Mouse (Mus musculus): ENCODE results near the gene Agtr2. TPM values are rescaled to one million over a fixed set of nuclear protein-coding genes. Genes with fewer than 3 reads are reported as not detected.
"Not testable (repeated sequence)": the region's sequence is repeated elsewhere in the genome, so short reads cannot be mapped to it uniquely, and the experiment has no call there.

Gene Agtr2
- 0.28 and 0.65 TPM in 2 replicates for polyA plus RNA-seq (2016; fragmentation: Nextera tagmentation; extraction: Ambion mirVana)

- H3K36me3 ChIP-seq (replicated peaks): no peaks in the 10 kb centered on the region
- no peaks in the 10 kb centered on the region for H3K27me3 ChIP-seq (replicated peaks; ENCODE audit: low read depth, poor library complexity, severe bottlenecking)
- H3K4me1 ChIP-seq: no peaks in the 10 kb centered on the region
- H3K27ac ChIP-seq (replicated peaks): no peak within 1 kb of the TSS
- H3K9me3 ChIP-seq: no peaks in the 10 kb centered on the region
- WGBS: 75% methylated on average over 5 of the region's 5 CpGs
- no peak within 1 kb of the TSS for H3K4me3 ChIP-seq
- DNase-seq (ENCODE audit: low spot score): no peak
Measured at GRCm38 (mm10) chrX:21484414-21484813, at the start of gene Agtr2. Agtr2 (plus strand) TSS chrX:21484544.

- 63% methylated on average over 3 of the region's 3 CpGs for WGBS
- no peaks in the 10 kb centered on the region for H3K36me3 ChIP-seq (replicated peaks)
- no peak overlapping the region for H3K4me3 ChIP-seq
- no peaks in the 10 kb centered on the region for H3K9me3 ChIP-seq
- H3K4me1 ChIP-seq: no peaks in the 10 kb centered on the region
- no peak for DNase-seq (ENCODE audit: low spot score)
- no peaks in the 10 kb centered on the region for H3K27me3 ChIP-seq (replicated peaks; ENCODE audit: low read depth, poor library complexity, severe bottlenecking)
- no peak overlapping the region for H3K27ac ChIP-seq (replicated peaks)
Measured at GRCm38 (mm10) chrX:21452519-21452918, 31.8 kb upstream of the Agtr2 start.

- Histone ChIP-seq H3K36me3 (replicated peaks) (no peaks in the 10 kb centered on the region), H3K27me3 (replicated peaks; ENCODE audit: low read depth, poor library complexity, severe bottlenecking) (no peaks in the 10 kb centered on the region), H3K27ac (replicated peaks) (no peak overlapping the region), H3K4me1 (no peaks in the 10 kb centered on the region), H3K9me3 (no peaks in the 10 kb centered on the region), H3K4me3 (no peak overlapping the region)
- WGBS: 67% methylated on average over 2 of the region's 2 CpGs
- DNase-seq (ENCODE audit: low spot score): no peak
Measured at GRCm38 (mm10) chrX:21488111-21488510, 3.8 kb downstream of the Agtr2 start.

- no peak overlapping the region for H3K4me3 ChIP-seq
- WGBS: 49% methylated on average over 2 of the region's 2 CpGs
- no peaks in the 10 kb centered on the region for H3K27me3 ChIP-seq (replicated peaks; ENCODE audit: low read depth, poor library complexity, severe bottlenecking)
- DNase-seq (ENCODE audit: low spot score): no peak
- 0 out of 2 replicates have a peak, but pooled peaks cover 3% of the 10 kb centered on the region for H3K9me3 ChIP-seq
- no peak overlapping the region for H3K27ac ChIP-seq (replicated peaks)
- H3K36me3 ChIP-seq (replicated peaks): no peaks in the 10 kb centered on the region
- H3K4me1 ChIP-seq: no peaks in the 10 kb centered on the region
Measured at GRCm38 (mm10) chrX:21500242-21500641, 15.9 kb downstream of the Agtr2 start.

GRCm38 (mm10) chrX:21507333-21507732 is 23.0 kb downstream of the Agtr2 start:
- not testable (repeated sequence) for DNase-seq (ENCODE audit: low spot score); H3K27me3 ChIP-seq (replicated peaks; ENCODE audit: low read depth, poor library complexity, severe bottlenecking); H3K27ac ChIP-seq (replicated peaks); H3K9me3 ChIP-seq; H3K36me3 ChIP-seq (replicated peaks); H3K4me3 ChIP-seq; H3K4me1 ChIP-seq
- 84% methylated on average over 2 of the region's 2 CpGs for WGBS

GRCm38 (mm10) chrX:21522590-21522989 is 38.2 kb downstream of the Agtr2 start:
- Histone ChIP-seq H3K36me3 (replicated peaks) (no peaks in the 10 kb centered on the region), H3K4me1 (no peaks in the 10 kb centered on the region), H3K4me3 (no peak overlapping the region), H3K9me3 (no peaks in the 10 kb centered on the region), H3K27me3 (replicated peaks; ENCODE audit: low read depth, poor library complexity, severe bottlenecking) (no peaks in the 10 kb centered on the region), H3K27ac (replicated peaks) (no peak overlapping the region)
- DNase-seq (ENCODE audit: low spot score): no peak
- WGBS: 87% methylated on average over 4 of the region's 4 CpGs

Other genes starting within 250 kb of the Agtr2 start
- gene Slc6a14, start 230.4 kb downstream of the Agtr2 start, polyA plus RNA-seq (2016; fragmentation: Nextera tagmentation; extraction: Ambion mirVana): 0.15 TPM in 1 of 2 replicates, not detected in the other

All from embryonic facial prominence, embryonic 10.5 days (tissue).